Mouse (Mus musculus) midbrain, embryonic 10.5 days (tissue): ENCODE measurements around the gene Tdrd5. TPM values are rescaled to one million over a fixed set of nuclear protein-coding genes. Genes with fewer than 3 reads are reported as not detected.

Experiments
- DNase-seq: peaks from one replicate; pipeline ENCODE4 v3.0.0-alpha.2; 2017; ENCODE audit warnings: low spot score
- H3K27ac ChIP-seq: fragments of 300-500 bp; sonication (generic); replicated peaks from 2 replicates; pipeline ENCODE4 v1.5.1; 2016; ENCODE audit warnings: mild to moderate bottlenecking
- H3K27me3 ChIP-seq: fragments of 300-500 bp; sonication (generic); 2 replicates; pipeline ENCODE4 v1.6.1; 2016; ENCODE audit warnings: low read depth, mild to moderate bottlenecking; ENCODE audit not compliant: poor library complexity, severe bottlenecking
- H3K36me3 ChIP-seq: fragments of 300-500 bp; sonication (generic); 2 replicates; pipeline ENCODE4 v1.6.1; 2016; ENCODE audit warnings: mild to moderate bottlenecking, moderate library complexity
- H3K4me1 ChIP-seq: fragments of 300-500 bp; sonication (generic); 2 replicates; pipeline ENCODE4 v1.6.1; 2016
- H3K4me3 ChIP-seq: fragments of 300-500 bp; sonication (generic); 2 replicates; pipeline ENCODE4 v1.5.1; 2016; ENCODE audit warnings: mild to moderate bottlenecking, moderate library complexity
- H3K9me3 ChIP-seq: fragments of 300-500 bp; sonication (generic); replicated peaks from 2 replicates; pipeline ENCODE4 v1.6.1; 2016; ENCODE audit warnings: mild to moderate bottlenecking
- WGBS: fragments of 180-500 bp; shearing (Covaris S2); methylation state at CpG from one replicate; pipeline ENCODE4 v1.1.7; 2016; 5-methylcytosine and 5-hydroxymethylcytosine counted together
- polyA plus RNA-seq: library from polyadenylated mRNA; unstranded; fragments of >200 nt; fragmentation: Nextera tagmentation; extraction: Ambion mirVana; gene quantifications from 2 replicates; pipeline ENCODE4 v1.2.1, GENCODE M21; 2016

Tdrd5 gene
- polyA plus RNA-seq, 1 experiment from 2014 or later, result 0.21 TPM

DNA sequence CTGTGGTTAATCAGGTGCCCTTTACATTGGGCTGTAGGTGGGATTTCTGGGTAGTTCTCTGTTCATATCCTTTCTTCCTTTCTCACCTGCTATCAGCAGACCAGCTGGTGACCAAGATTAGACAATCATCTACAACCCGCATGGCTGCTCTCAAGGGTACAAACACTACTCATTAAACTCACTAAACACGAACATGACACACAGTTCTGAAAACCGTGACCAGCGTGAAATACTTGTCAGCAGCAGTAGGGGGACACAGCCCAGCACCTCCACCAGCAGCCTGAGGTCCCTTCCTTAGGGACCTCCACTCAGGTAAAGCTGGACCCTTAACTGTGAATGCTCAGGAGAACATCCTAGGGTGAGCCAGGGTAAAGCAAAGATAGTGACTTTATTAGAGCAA lies 87.2 kb downstream of the Tdrd5 start:
- H3K27me3 ChIP-seq, result no peaks in the 10 kb centered on the region
- H3K9me3 ChIP-seq, result no peaks in the 10 kb centered on the region
- WGBS, result 76% methylated on average over 4 of the region's 4 CpGs

DNA sequence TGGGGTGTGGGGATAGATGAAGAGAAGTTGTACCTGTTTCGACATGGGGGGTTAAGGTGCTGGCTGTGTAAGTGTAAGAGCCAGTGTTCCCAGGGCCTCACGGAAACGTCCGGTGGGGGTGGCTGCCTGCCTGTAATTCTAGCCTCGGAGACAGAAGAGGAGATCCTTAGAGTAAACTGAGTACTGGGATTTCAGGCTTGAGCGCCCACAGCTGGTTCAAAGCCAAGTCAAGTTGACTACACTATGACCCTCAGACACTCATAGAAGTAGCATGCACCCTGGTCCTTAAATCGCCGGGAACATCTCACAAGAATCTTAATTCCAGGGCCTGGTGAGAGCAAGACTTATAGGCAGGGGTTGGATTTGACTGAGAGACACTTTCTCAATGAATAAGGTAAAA lies 88.8 kb downstream of the Tdrd5 start:
- no peaks in the 10 kb centered on the region for H3K36me3 ChIP-seq
- no peak overlapping the region for H3K27ac ChIP-seq
- H3K4me1 ChIP-seq, result peaks cover 38% of the 10 kb centered on the region
- no peaks in the 10 kb centered on the region for H3K27me3 ChIP-seq
- WGBS, result 78% methylated on average over 8 of the region's 8 CpGs
- H3K4me3 ChIP-seq, result no peak overlapping the region
- H3K9me3 ChIP-seq, result no peaks in the 10 kb centered on the region
- no peak for DNase-seq

More for the DNA sequence above, 87.2 kb downstream of the Tdrd5 start:
- DNase-seq, result no peak
- Histone ChIP-seq H3K27ac (no peak overlapping the region), H3K4me3 (no peak overlapping the region), H3K4me1 (peaks cover 46% of the 10 kb centered on the region), H3K36me3 (no peaks in the 10 kb centered on the region)

DNA sequence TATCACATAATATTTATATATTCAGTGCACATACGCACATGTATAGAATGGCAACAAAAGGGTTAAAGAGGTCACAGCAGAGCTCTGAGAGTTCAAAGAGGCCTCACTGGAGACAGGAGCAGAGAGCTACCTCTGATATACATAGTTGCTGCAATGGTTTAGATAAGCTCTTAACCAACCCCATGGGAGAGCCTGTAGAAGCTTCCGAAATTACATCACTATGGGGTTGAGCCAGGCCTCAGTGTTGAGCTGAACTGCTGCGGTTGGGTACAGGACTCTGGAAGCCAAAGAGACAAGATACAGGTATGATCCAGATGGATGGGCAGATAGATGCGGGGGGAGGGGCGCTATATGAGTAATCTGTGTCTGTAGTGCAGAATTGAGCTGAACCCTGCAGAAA lies 90.5 kb downstream of the Tdrd5 start:
- Histone ChIP-seq H3K27ac (no peak overlapping the region), H3K36me3 (no peaks in the 10 kb centered on the region), H3K27me3 (peaks cover 9% of the 10 kb centered on the region), H3K4me3 (no peak overlapping the region), H3K9me3 (no peaks in the 10 kb centered on the region), H3K4me1 (peaks cover 38% of the 10 kb centered on the region)
- DNase-seq, result no peak
- 92% methylated on average over 5 of the region's 5 CpGs for WGBS

DNA sequence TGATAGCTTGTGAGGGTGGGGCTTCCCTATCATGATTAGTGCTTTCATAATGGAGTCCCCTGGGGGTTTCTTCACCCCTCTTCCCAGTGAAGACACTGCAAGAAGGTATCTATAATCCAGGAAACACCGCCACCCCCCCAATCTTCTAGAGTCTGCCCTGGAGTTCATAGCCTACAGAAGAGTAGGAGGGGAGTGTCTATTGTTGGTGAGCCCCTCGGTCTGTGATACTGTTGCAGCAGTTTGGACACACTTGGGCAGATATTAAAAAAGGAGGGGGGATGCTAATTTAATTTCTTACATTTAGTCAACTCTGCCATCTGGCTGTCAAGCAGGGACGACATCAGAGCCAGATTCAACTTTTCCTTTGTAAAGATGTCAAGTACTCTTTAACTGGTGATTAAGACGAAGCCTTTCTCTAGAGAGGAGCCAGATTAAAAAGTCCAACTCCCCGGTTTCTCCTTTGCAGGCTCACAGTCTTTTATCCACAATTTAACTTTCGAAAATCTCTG lies 91.6 kb downstream of the Tdrd5 start:
- H3K4me1 ChIP-seq, result peaks cover 32% of the 10 kb centered on the region
- no peak overlapping the region for H3K27ac ChIP-seq
- H3K4me3 ChIP-seq, result no peak overlapping the region
- H3K9me3 ChIP-seq, result no peaks in the 10 kb centered on the region
- no peak for DNase-seq
- no peaks in the 10 kb centered on the region for H3K36me3 ChIP-seq
- WGBS, result 37% methylated on average over 6 of the region's 6 CpGs
- peaks cover 19% of the 10 kb centered on the region for H3K27me3 ChIP-seq

Other genes starting within 250 kb of the Tdrd5 start
- gene Fam163a, start 98.6 kb downstream of the Tdrd5 start, polyA plus RNA-seq, result 4.5 and 7.2 TPM in 2 replicates
- 0.04 TPM in 1 of 2 replicates, not detected in the other for gene Nphs2, start 7.1 kb upstream of the Tdrd5 start, polyA plus RNA-seq
- 756 and 885 TPM in 2 replicates for gene Gm2000, start 62.4 kb upstream of the Tdrd5 start, polyA plus RNA-seq
- 0.09 and 0.12 TPM in 2 replicates for gene Axdnd1, start 117.5 kb upstream of the Tdrd5 start, polyA plus RNA-seq
- 26.3 and 29.4 TPM in 2 replicates for gene Soat1, start 170.7 kb upstream of the Tdrd5 start, polyA plus RNA-seq
- gene Gm10031, start 220.3 kb upstream of the Tdrd5 start, polyA plus RNA-seq, result 0.35 TPM in 2 replicates